ENCODE assay signal across 8 mouse cellular contexts in the genomic region with DNA sequence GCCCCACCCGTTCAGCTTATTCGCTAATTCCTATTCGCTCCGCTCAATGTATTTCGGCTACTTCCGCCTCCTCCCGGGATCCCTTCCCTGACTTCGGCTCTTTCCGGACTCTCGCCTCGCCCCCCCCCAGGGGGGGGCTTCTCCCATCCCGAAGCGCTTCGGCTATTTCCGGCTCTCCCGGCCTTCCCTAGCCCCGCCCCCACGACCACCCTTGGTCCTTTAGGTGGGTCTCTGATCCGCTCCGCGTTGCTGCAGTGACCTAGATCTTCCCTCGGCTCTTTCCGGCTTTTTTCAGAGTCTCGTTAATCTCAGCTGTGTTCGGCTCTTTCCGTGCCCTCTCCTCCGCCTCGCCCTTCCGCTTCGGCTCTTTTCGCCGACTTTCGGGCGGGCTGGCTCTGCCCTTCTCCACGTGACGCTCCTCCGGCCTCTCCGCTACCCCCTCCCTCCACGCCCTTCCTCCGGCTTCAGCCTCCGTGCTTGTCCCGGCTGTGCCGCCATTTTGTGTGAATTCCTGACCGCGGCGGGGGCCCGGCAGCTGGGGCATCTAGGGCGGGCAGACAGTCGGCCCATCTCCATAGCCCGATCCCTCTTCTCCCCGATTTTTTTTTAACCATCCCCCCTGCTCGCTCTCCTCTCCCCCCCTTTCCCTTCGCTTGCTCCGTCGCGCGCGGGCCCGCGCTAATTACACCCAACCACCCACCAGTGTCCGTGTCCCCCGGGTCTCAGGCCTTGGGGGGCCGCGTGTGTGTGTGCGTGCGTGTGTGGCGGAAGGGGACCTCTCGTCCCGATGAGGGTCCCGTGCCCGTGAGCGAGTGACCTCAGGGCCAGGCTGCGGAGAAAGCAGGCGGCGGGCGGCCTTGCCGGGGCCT. TPM values are rescaled to one million over a fixed set of nuclear protein-coding genes. Genes with fewer than 3 reads are reported as not detected.
A peak's percentile ranks its signal among the peaks of the same experiment; 100 is the strongest.
DNase-seq lines count a peak whose midpoint lies in the region; ATAC-seq lines count a peak whose summit lies in the region.

No protein-coding gene starts in this region.

- no peaks in the 10 kb centered on the region for H3K4me1 ChIP-seq in hindbrain, embryonic 11.5 days (replicated peaks; ENCODE audit: control insufficient read depth, insufficient read depth, low read length)

- peak overlapping the region; percentile 83 for H3K4me2 ChIP-seq in hindbrain, embryonic 11.5 days (replicated peaks; ENCODE audit: low read depth, low read length)

- H3K9me3 ChIP-seq in hindbrain, embryonic 11.5 days (ENCODE audit: control insufficient read depth, low read length) = no peaks in the 10 kb centered on the region

- H3K36me3 ChIP-seq in hindbrain, embryonic 11.5 days (ENCODE audit: control insufficient read depth, insufficient read depth, low read length) = no peaks in the 10 kb centered on the region

- H3K27me3 ChIP-seq in hindbrain, embryonic 11.5 days (ENCODE audit: control insufficient read depth, insufficient read depth, low read length) = no peaks in the 10 kb centered on the region

- peak overlapping the region; percentile 99 for H3K9ac ChIP-seq in hindbrain, embryonic 11.5 days (ENCODE audit: low read depth, low read length)

- DNase-seq in Muller cell, postnatal 12 days (ENCODE audit: inconsistent ontology term) = peak; percentile 100
- DNase-seq in cerebellum, adult 9-11 months = peak; percentile 99
- DNase-seq in frontal cortex, adult 2 months (ENCODE audit: extremely low spot score in 1 of 2, low spot score in 1 of 2) = peak; percentile 98
- peak; percentile 100 for DNase-seq in hindbrain, embryonic 11.5 days (ENCODE audit: low spot score)
- DNase-seq in layer of hippocampus, postnatal 14 days (ENCODE audit: low spot score in 2 of 2) = peak; percentile 99
- peak; percentile 99 for DNase-seq in lung, postnatal 14 days
- peak; percentile 97 for DNase-seq in retina, adult 2 months (ENCODE audit: low read depth, low spot score)
- peak; percentile 98 to 100 for DNase-seq in thymus, postnatal 36 days

- WGBS in hindbrain, embryonic 11.5 days = under 1% methylated on average over 76 of the region's 77 CpGs

- peak; percentile 91 for ATAC-seq in hindbrain, embryonic 11.5 days (ENCODE audit: low FRiP score)

- peak overlapping the region; percentile 100 for H3K27ac ChIP-seq in hindbrain, embryonic 11.5 days (ENCODE audit: low read depth, low read length)

- H3K4me3 ChIP-seq in hindbrain, embryonic 11.5 days (ENCODE audit: low read depth, low read length) = peak overlapping the region; percentile 86

RNA-seq across cellular contexts. Expression of a gene that starts 0.7 kb away (rescaled TPM):
- 38.9 and 40.0 TPM in 2 replicates for polyA plus RNA-seq in frontal cortex, adult 2 months (2012; rRNA removed)
- polyA plus RNA-seq in hindbrain, embryonic 11.5 days (2014; fragmentation: Nextera tagmentation; extraction: Ambion mirVana) = 15.7 and 20.7 TPM in 2 replicates
- total RNA-seq in layer of hippocampus, postnatal 14 days (2021) = 10 to 100 TPM; 49.0 to 54.2 TPM

RNA-seq across cellular contexts. Expression of a gene that starts 12.4 kb away (rescaled TPM):
- polyA plus RNA-seq in frontal cortex, adult 2 months (2012; rRNA removed) = 99.8 and 114 TPM in 2 replicates
- 339 and 377 TPM in 2 replicates for polyA plus RNA-seq in hindbrain, embryonic 11.5 days (2014; fragmentation: Nextera tagmentation; extraction: Ambion mirVana)
- total RNA-seq in layer of hippocampus, postnatal 14 days (2021) = 100 to 1,000 TPM in 1 of 2 experiments, 10 to 100 TPM in 1; 95.9 to 105 TPM

RNA-seq across cellular contexts. Expression of a gene that starts 52.5 kb away (rescaled TPM):
- 84.3 and 91.7 TPM in 2 replicates for polyA plus RNA-seq in frontal cortex, adult 2 months (2012; rRNA removed)
- 51.4 and 56.5 TPM in 2 replicates for polyA plus RNA-seq in hindbrain, embryonic 11.5 days (2014; fragmentation: Nextera tagmentation; extraction: Ambion mirVana)
- 10 to 100 TPM; 90.2 to 90.8 TPM for total RNA-seq in layer of hippocampus, postnatal 14 days (2021)

Comparison
In these comparisons a context has a peak if more than half of its experiments do, and no peak if none do; other contexts are left out.
1. Peak in every context shown above with its lines: DNase-seq, ATAC-seq, H3K4me3 ChIP-seq and H3K27ac ChIP-seq.